Mouse (Mus musculus) limb, embryonic 15.5 days (tissue): Measurements from ENCODE around the gene Vmn1r44. TPM values are rescaled to one million over a fixed set of nuclear protein-coding genes. Genes with fewer than 3 reads are reported as not detected.
"Not testable (repeated sequence)": the region's sequence is repeated elsewhere in the genome, so short reads cannot be mapped to it uniquely, and the experiment has no call there.

Experiments used
- ATAC-seq: fragments of 200-750 bp; cut with Nextera tagmentation; 2 replicates; pipeline ENCODE4 v1.8.0; 2017; ENCODE audit warnings: low read depth, moderate TSS enrichment; ENCODE audit not compliant: insufficient number of reproducible peaks, low FRiP score, low TSS enrichment
- H3K27ac ChIP-seq: fragments of 300-500 bp; sonication (generic); 2 replicates; pipeline ENCODE4 v1.5.1; 2015; ENCODE audit warnings: moderate library complexity, mild to moderate bottlenecking, inconsistent platforms
- H3K27me3 ChIP-seq: fragments of 300-500 bp; sonication (generic); 2 replicates; pipeline ENCODE4 v1.6.1; 2015; ENCODE audit warnings: inconsistent platforms
- H3K36me3 ChIP-seq: fragments of 300-500 bp; sonication (generic); 2 replicates; pipeline ENCODE4 v1.6.1; 2015; ENCODE audit warnings: inconsistent platforms
- H3K4me1 ChIP-seq: fragments of 300-500 bp; sonication (generic); 2 replicates; pipeline ENCODE4 v1.6.1; 2015; ENCODE audit warnings: inconsistent platforms
- H3K4me2 ChIP-seq: fragments of 300-500 bp; sonication (generic); 2 replicates; pipeline ENCODE4 v1.6.1; 2015; ENCODE audit warnings: mild to moderate bottlenecking, inconsistent platforms
- H3K4me3 ChIP-seq: fragments of 300-500 bp; sonication (generic); 2 replicates; pipeline ENCODE4 v1.5.1; 2015; ENCODE audit warnings: mild to moderate bottlenecking, inconsistent platforms
- H3K9ac ChIP-seq: fragments of 300-500 bp; sonication (generic); 2 replicates; pipeline ENCODE4 v1.6.1; 2015; ENCODE audit warnings: inconsistent platforms
- H3K9me3 ChIP-seq: fragments of 300-500 bp; sonication (generic); 2 replicates; pipeline ENCODE4 v1.6.1; 2016; ENCODE audit warnings: inconsistent platforms
- WGBS: fragments of 180-500 bp; shearing (Covaris S2); methylation state at CpG from one replicate; pipeline ENCODE4 v1.1.7; 2015; 5-methylcytosine and 5-hydroxymethylcytosine counted together
- polyA plus RNA-seq: library from polyadenylated mRNA; unstranded; fragments of >200 nt; fragmentation: Nextera tagmentation; extraction: Ambion mirVana; gene quantifications from 2 replicates; pipeline ENCODE4 v1.2.1, GENCODE M21; 2015

Vmn1r44 gene
- 0.11 TPM in 1 of 2 replicates, not detected in the other for polyA plus RNA-seq

DNA sequence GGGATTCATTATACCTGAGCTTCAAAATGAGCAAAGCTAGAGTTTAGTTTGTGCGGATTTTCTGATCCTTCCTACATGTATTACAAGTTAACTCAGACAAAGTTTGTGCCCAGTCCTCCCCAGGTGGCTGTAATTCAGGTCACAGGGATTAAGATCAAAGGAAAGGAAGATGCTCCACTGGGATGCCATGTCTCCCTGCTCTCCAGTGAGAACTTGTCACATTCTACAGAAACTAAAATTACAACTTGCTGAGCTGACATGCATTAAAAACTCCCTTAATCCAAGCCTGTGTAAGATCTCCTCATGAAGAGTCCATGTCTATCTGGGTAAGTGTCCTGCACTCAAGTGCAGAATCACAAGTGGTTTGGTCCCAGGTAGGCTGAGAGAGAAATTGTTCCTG lies at the start of gene Vmn1r44:
Gene Vmn1r44 (plus strand): TSS at position 301 of the 400 bp plus-strand sequence.
- Histone ChIP-seq H3K4me2 (no peak within 1 kb of the TSS), H3K27me3 (no peaks in the 10 kb centered on the region), H3K4me3 (no peak within 1 kb of the TSS), H3K9ac (no peak within 1 kb of the TSS), H3K4me1 (no peaks in the 10 kb centered on the region), H3K27ac (no peak within 1 kb of the TSS), H3K36me3 (no peaks in the 10 kb centered on the region), H3K9me3 (no peaks in the 10 kb centered on the region)
- WGBS = 87% methylated on average over 1 of the region's 1 CpGs
- no peak for ATAC-seq

GRCm38 (mm10) chr6:89857552-89857951 lies 25.9 kb upstream of the Vmn1r44 start:
- Histone ChIP-seq H3K9ac (no peak overlapping the region), H3K4me3 (no peak overlapping the region), H3K9me3 (no peaks in the 10 kb centered on the region), H3K27ac (no peak overlapping the region), H3K4me1 (no peaks in the 10 kb centered on the region), H3K27me3 (no peaks in the 10 kb centered on the region), H3K36me3 (no peaks in the 10 kb centered on the region), H3K4me2 (no peak overlapping the region)
- no peak for ATAC-seq
- WGBS = 81% methylated on average over 3 of the region's 3 CpGs

GRCm38 (mm10) chr6:89859839-89860238 lies 23.6 kb upstream of the Vmn1r44 start:
- H3K4me3 ChIP-seq = no peak overlapping the region
- H3K36me3 ChIP-seq = no peaks in the 10 kb centered on the region
- ATAC-seq = no peak
- no peaks in the 10 kb centered on the region for H3K9me3 ChIP-seq
- no peaks in the 10 kb centered on the region for H3K27me3 ChIP-seq
- no peak overlapping the region for H3K9ac ChIP-seq
- H3K4me2 ChIP-seq = no peak overlapping the region
- H3K4me1 ChIP-seq = no peaks in the 10 kb centered on the region
- WGBS = 85% methylated on average over 2 of the region's 2 CpGs
- no peak overlapping the region for H3K27ac ChIP-seq

- H3K4me2 ChIP-seq = no peak overlapping the region
- WGBS = 60% methylated on average over 4 of the region's 4 CpGs
- no peaks in the 10 kb centered on the region for H3K27me3 ChIP-seq
- 0 out of 2 replicates have a peak, but pooled peaks cover 4% of the 10 kb centered on the region for H3K9me3 ChIP-seq
- no peak for ATAC-seq
- H3K27ac ChIP-seq = no peak overlapping the region
- H3K36me3 ChIP-seq = no peaks in the 10 kb centered on the region
- no peak overlapping the region for H3K4me3 ChIP-seq
- H3K9ac ChIP-seq = no peak overlapping the region
- H3K4me1 ChIP-seq = no peaks in the 10 kb centered on the region
Observed at GRCm38 (mm10) chr6:89863792-89864191, 19.7 kb upstream of the Vmn1r44 start.

GRCm38 (mm10) chr6:89867276-89867675 lies 16.2 kb upstream of the Vmn1r44 start:
- WGBS = 89% methylated on average over 2 of the region's 2 CpGs
- H3K27me3 ChIP-seq = no peaks in the 10 kb centered on the region
- no peak overlapping the region for H3K4me2 ChIP-seq
- no peaks in the 10 kb centered on the region for H3K4me1 ChIP-seq
- no peak overlapping the region for H3K9ac ChIP-seq
- ATAC-seq = no peak
- 0 out of 2 replicates have a peak, but pooled peaks cover 4% of the 10 kb centered on the region for H3K9me3 ChIP-seq
- H3K36me3 ChIP-seq = no peaks in the 10 kb centered on the region
- no peak overlapping the region for H3K27ac ChIP-seq
- no peak overlapping the region for H3K4me3 ChIP-seq

DNA sequence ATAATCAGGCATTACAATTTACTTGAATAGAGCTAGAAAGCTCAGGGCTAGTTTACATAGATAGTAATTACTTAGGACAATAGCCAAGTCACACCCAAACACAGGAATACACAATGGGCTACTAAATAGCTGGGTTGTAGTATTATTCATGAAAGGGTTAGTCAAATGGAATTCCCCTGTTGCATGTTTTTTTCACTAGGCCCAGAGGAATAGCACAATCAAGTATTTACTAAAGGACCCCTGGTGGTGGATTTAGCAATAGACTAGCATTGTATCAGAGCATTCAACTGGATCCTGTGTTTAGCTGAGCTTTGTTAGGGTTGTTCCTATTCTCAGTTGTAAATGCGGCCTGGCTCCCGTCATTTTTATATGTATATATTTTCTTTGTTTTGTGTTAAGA lies 15.5 kb upstream of the Vmn1r44 start:
- H3K4me3 ChIP-seq = no peak overlapping the region
- WGBS = 98% methylated on average over 2 of the region's 2 CpGs
- no peak for ATAC-seq
- no peak overlapping the region for H3K27ac ChIP-seq
- no peaks in the 10 kb centered on the region for H3K27me3 ChIP-seq
- H3K9ac ChIP-seq = no peak overlapping the region
- H3K9me3 ChIP-seq = 0 out of 2 replicates have a peak, but pooled peaks cover 4% of the 10 kb centered on the region
- no peaks in the 10 kb centered on the region for H3K36me3 ChIP-seq
- H3K4me1 ChIP-seq = no peaks in the 10 kb centered on the region
- no peak overlapping the region for H3K4me2 ChIP-seq

DNA sequence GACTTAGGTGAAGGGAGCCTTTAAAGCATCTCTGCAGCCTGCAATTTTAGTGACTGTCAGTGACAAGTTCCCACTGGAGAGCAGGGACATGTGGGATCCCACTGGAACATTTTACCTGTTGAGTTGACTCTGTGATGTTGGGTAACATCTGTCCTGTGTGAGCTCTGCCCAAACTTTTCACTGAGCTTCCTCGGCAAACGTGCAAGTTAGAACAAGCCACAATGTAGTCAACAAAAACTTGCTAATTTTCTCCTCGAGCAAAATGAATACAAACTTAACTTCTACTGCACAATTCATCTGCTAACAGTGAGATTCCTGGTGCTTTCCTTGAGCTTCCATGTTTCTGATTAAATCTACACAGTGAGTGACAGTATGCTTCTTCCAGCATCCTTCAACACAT lies 7.1 kb upstream of the Vmn1r44 start, which contains the start of the genes Vmn1r42 and Vmn1r43:
Gene Vmn1r42 (minus strand): TSS at position 101 of the 400 bp plus-strand sequence.
Gene Vmn1r43 (minus strand): TSS at position 101 of the 400 bp plus-strand sequence.
- ATAC-seq, H3K4me2 ChIP-seq, H3K4me3 ChIP-seq, H3K27ac ChIP-seq, H3K9me3 ChIP-seq, H3K27me3 ChIP-seq, H3K36me3 ChIP-seq, H3K9ac ChIP-seq, H3K4me1 ChIP-seq: not testable (repeated sequence)
- WGBS = 70% methylated on average over 3 of the region's 3 CpGs

GRCm38 (mm10) chr6:89876963-89877362 lies 6.5 kb upstream of the Vmn1r44 start:
- 76% methylated on average over 2 of the region's 2 CpGs for WGBS
- no peaks in the 10 kb centered on the region for H3K9me3 ChIP-seq
- ATAC-seq = no peak

GRCm38 (mm10) chr6:89880867-89881266 lies 2.6 kb upstream of the Vmn1r44 start:
- Histone ChIP-seq H3K27ac (no peak overlapping the region), H3K27me3 (no peaks in the 10 kb centered on the region), H3K9me3 (no peaks in the 10 kb centered on the region), H3K4me2 (no peak overlapping the region), H3K4me1 (no peaks in the 10 kb centered on the region), H3K9ac (no peak overlapping the region), H3K36me3 (no peaks in the 10 kb centered on the region), H3K4me3 (no peak overlapping the region)
- ATAC-seq = no peak

More at GRCm38 (mm10) chr6:89876963-89877362, 6.5 kb upstream of the Vmn1r44 start:
- Histone ChIP-seq H3K36me3 (no peaks in the 10 kb centered on the region), H3K9ac (no peak overlapping the region), H3K27me3 (no peaks in the 10 kb centered on the region), H3K27ac (no peak overlapping the region), H3K4me2 (no peak overlapping the region), H3K4me3 (no peak overlapping the region), H3K4me1 (no peaks in the 10 kb centered on the region)

- Histone ChIP-seq H3K9ac (no peak overlapping the region), H3K4me3 (no peak overlapping the region), H3K4me1 (no peaks in the 10 kb centered on the region), H3K4me2 (no peak overlapping the region), H3K9me3 (no peaks in the 10 kb centered on the region), H3K27ac (no peak overlapping the region), H3K36me3 (no peaks in the 10 kb centered on the region), H3K27me3 (no peaks in the 10 kb centered on the region)
- ATAC-seq = no peak
- 62% methylated on average over 2 of the region's 2 CpGs for WGBS
Observed at GRCm38 (mm10) chr6:89883812-89884211, 352 bp downstream of the Vmn1r44 start.

- not testable (repeated sequence) for ATAC-seq
Observed at GRCm38 (mm10) chr6:89940498-89940897, 57.0 kb downstream of the Vmn1r44 start, which contains the start of gene Vmn1r45. Gene Vmn1r45, minus strand, starts transcription at chr6:89940598.

GRCm38 (mm10) chr6:89940926-89941325 lies 57.5 kb downstream of the Vmn1r44 start:
- Histone ChIP-seq H3K27me3 (no peaks in the 10 kb centered on the region), H3K36me3 (no peaks in the 10 kb centered on the region), H3K4me3 (no peak overlapping the region), H3K9me3 (no peaks in the 10 kb centered on the region), H3K4me2 (no peak overlapping the region), H3K9ac (no peak overlapping the region), H3K27ac (no peak overlapping the region), H3K4me1 (no peaks in the 10 kb centered on the region)
- no peak for ATAC-seq
- 77% methylated on average over 2 of the region's 2 CpGs for WGBS

More at GRCm38 (mm10) chr6:89940498-89940897, 57.0 kb downstream of the Vmn1r44 start, which contains the start of gene Vmn1r45:
- not testable (repeated sequence) for H3K9ac ChIP-seq, H3K4me2 ChIP-seq, H3K27ac ChIP-seq, H3K4me3 ChIP-seq, H3K9me3 ChIP-seq, H3K27me3 ChIP-seq, H3K4me1 ChIP-seq, H3K36me3 ChIP-seq
- 83% methylated on average over 2 of the region's 2 CpGs for WGBS
